Mouse (Mus musculus): ENCODE data around the gene Rbm42. TPM values are rescaled to one million over a fixed set of nuclear protein-coding genes. Genes with fewer than 3 reads are reported as not detected.

The Rbm42 gene
- total and polyA plus RNA-seq, 3 experiments: 29.1 to 51.3 (median 47.7) TPM

- WGBS: under 1% methylated on average over 34 of the region's 34 CpGs
- TF ChIP-seq POLR2A (IDR thresholded peaks at IDR 0.05; ENCODE audit: insufficient read depth, low read depth, low read length) (peak; percentile 54), EP300 (IDR thresholded peaks at IDR 0.05; ENCODE audit: insufficient read depth, low read depth, low read length) (peak; percentile 58; the same call in 1 of the 2 replicates), CTCF (IDR thresholded peaks at IDR 0.05) (no peak)
Measured at GRCm38 (mm10) chr7:30664529-30665200, 14.5 kb upstream of the Rbm42 start, which contains the start of gene Haus5. Gene Haus5, minus strand, starts transcription at chr7:30664994.

GRCm38 (mm10) chr7:30639083-30639482 is 11.0 kb downstream of the Rbm42 start:
- peaks cover 10% of the 10 kb centered on the region for H3K27me3 ChIP-seq (ENCODE audit: control insufficient read depth, insufficient read depth, low read length)
- intact Hi-C loops (cut with DNase I): no loop called here
- no peak overlapping the region for H3K27ac ChIP-seq
- no peaks in the 10 kb centered on the region for H3K4me1 ChIP-seq (ENCODE audit: control insufficient read depth, insufficient read depth, low read length)
- DNase-seq: no peak
- H3K4me3 ChIP-seq: no peak overlapping the region
- H3K79me2 ChIP-seq (replicated peaks; ENCODE audit: control insufficient read depth, insufficient read depth, low read length): no peaks in the 10 kb centered on the region
- no peaks in the 10 kb centered on the region for H3K36me3 ChIP-seq (ENCODE audit: control insufficient read depth, insufficient read depth, low read length)
- TF ChIP-seq CTCF (IDR thresholded peaks at IDR 0.05) (no peak), POLR2A (IDR thresholded peaks at IDR 0.05; ENCODE audit: insufficient read depth, low read depth, low read length) (no peak), EP300 (IDR thresholded peaks at IDR 0.05; ENCODE audit: insufficient read depth, low read depth, low read length) (no peak)
- H3K9ac ChIP-seq (ENCODE audit: low read depth, low read length): no peak overlapping the region
- 12% methylated on average over 4 of the region's 4 CpGs for WGBS

More at GRCm38 (mm10) chr7:30664529-30665200, 14.5 kb upstream of the Rbm42 start, which contains the start of gene Haus5:
- Histone ChIP-seq H3K4me1 (ENCODE audit: control insufficient read depth, insufficient read depth, low read length) (no peaks in the 10 kb centered on the region), H3K27me3 (ENCODE audit: control insufficient read depth, insufficient read depth, low read length) (no peaks in the 10 kb centered on the region), H3K4me3 (peak within 1 kb of the TSS; percentile 72), H3K27ac (peak within 1 kb of the TSS; percentile 67), H3K9ac (ENCODE audit: low read depth, low read length) (peak within 1 kb of the TSS; percentile 80), H3K36me3 (ENCODE audit: control insufficient read depth, insufficient read depth, low read length) (no peaks in the 10 kb centered on the region), H3K79me2 (replicated peaks; ENCODE audit: control insufficient read depth, insufficient read depth, low read length) (no peaks in the 10 kb centered on the region)
- intact Hi-C loops (cut with DNase I): loop anchor here (1.0 to 10.0 kb wide), 3 partner anchors 14 to 190 kb away; partner anchors contain the start of genes Ffar3, Rbm42 and Tmem147
- DNase-seq: peak; percentile 89 to 92

GRCm38 (mm10) chr7:30636395-30636794 is 13.7 kb downstream of the Rbm42 start:
- TF ChIP-seq POLR2A (IDR thresholded peaks at IDR 0.05; ENCODE audit: insufficient read depth, low read depth, low read length) (no peak), EP300 (IDR thresholded peaks at IDR 0.05; ENCODE audit: insufficient read depth, low read depth, low read length) (no peak), CTCF (IDR thresholded peaks at IDR 0.05) (no peak)
- WGBS: 12% methylated on average over 11 of the region's 11 CpGs
- peaks cover 15% of the 10 kb centered on the region for H3K27me3 ChIP-seq (ENCODE audit: control insufficient read depth, insufficient read depth, low read length)

GRCm38 (mm10) chr7:30635752-30636151 is 14.4 kb downstream of the Rbm42 start, which contains the start of gene Etv2:
Gene Etv2, minus strand, starts transcription at chr7:30635852.
- H3K4me3 ChIP-seq: no peak within 1 kb of the TSS
- DNase-seq: no peak
- H3K36me3 ChIP-seq (ENCODE audit: control insufficient read depth, insufficient read depth, low read length): no peaks in the 10 kb centered on the region
- no peaks in the 10 kb centered on the region for H3K4me1 ChIP-seq (ENCODE audit: control insufficient read depth, insufficient read depth, low read length)
- H3K79me2 ChIP-seq (replicated peaks; ENCODE audit: control insufficient read depth, insufficient read depth, low read length): no peaks in the 10 kb centered on the region
- intact Hi-C loops (cut with DNase I): no loop called here
- no peak within 1 kb of the TSS for H3K9ac ChIP-seq (ENCODE audit: low read depth, low read length)
- 2% methylated on average over 5 of the region's 5 CpGs for WGBS
- no peak for TF ChIP-seq EP300 (IDR thresholded peaks at IDR 0.05; ENCODE audit: insufficient read depth, low read depth, low read length)
- TF ChIP-seq CTCF (IDR thresholded peaks at IDR 0.05): no peak
- no peak for TF ChIP-seq POLR2A (IDR thresholded peaks at IDR 0.05; ENCODE audit: insufficient read depth, low read depth, low read length)
- no peak within 1 kb of the TSS for H3K27ac ChIP-seq
- peaks cover 15% of the 10 kb centered on the region for H3K27me3 ChIP-seq (ENCODE audit: control insufficient read depth, insufficient read depth, low read length)

More at GRCm38 (mm10) chr7:30636395-30636794, 13.7 kb downstream of the Rbm42 start:
- Histone ChIP-seq H3K79me2 (replicated peaks; ENCODE audit: control insufficient read depth, insufficient read depth, low read length) (no peaks in the 10 kb centered on the region), H3K36me3 (ENCODE audit: control insufficient read depth, insufficient read depth, low read length) (no peaks in the 10 kb centered on the region), H3K27ac (no peak overlapping the region), H3K4me3 (no peak overlapping the region), H3K4me1 (ENCODE audit: control insufficient read depth, insufficient read depth, low read length) (no peaks in the 10 kb centered on the region), H3K9ac (ENCODE audit: low read depth, low read length) (no peak overlapping the region)
- DNase-seq: no peak
- intact Hi-C loops (cut with DNase I): no loop called here

GRCm38 (mm10) chr7:30634621-30635020 is 15.5 kb downstream of the Rbm42 start:
- DNase-seq: peak; percentile 18 to 42
- Histone ChIP-seq H3K4me1 (ENCODE audit: control insufficient read depth, insufficient read depth, low read length) (no peaks in the 10 kb centered on the region), H3K79me2 (replicated peaks; ENCODE audit: control insufficient read depth, insufficient read depth, low read length) (no peaks in the 10 kb centered on the region), H3K36me3 (ENCODE audit: control insufficient read depth, insufficient read depth, low read length) (no peaks in the 10 kb centered on the region), H3K27ac (no peak overlapping the region), H3K4me3 (no peak overlapping the region), H3K27me3 (ENCODE audit: control insufficient read depth, insufficient read depth, low read length) (peaks cover 15% of the 10 kb centered on the region), H3K9ac (ENCODE audit: low read depth, low read length) (no peak overlapping the region)
- WGBS: 2% methylated on average over 20 of the region's 20 CpGs
- intact Hi-C loops (cut with DNase I): no loop called here
- TF ChIP-seq EP300 (IDR thresholded peaks at IDR 0.05; ENCODE audit: insufficient read depth, low read depth, low read length) (no peak), CTCF (IDR thresholded peaks at IDR 0.05) (peak; percentile 58), POLR2A (IDR thresholded peaks at IDR 0.05; ENCODE audit: insufficient read depth, low read depth, low read length) (no peak)
